Mouse (Mus musculus): ENCODE measurements around the gene Rsph9. TPM values are rescaled to one million over a fixed set of nuclear protein-coding genes. Genes with fewer than 3 reads are reported as not detected.

Rsph9 gene
- polyA plus RNA-seq, 1 experiment = 37.9 TPM

DNA sequence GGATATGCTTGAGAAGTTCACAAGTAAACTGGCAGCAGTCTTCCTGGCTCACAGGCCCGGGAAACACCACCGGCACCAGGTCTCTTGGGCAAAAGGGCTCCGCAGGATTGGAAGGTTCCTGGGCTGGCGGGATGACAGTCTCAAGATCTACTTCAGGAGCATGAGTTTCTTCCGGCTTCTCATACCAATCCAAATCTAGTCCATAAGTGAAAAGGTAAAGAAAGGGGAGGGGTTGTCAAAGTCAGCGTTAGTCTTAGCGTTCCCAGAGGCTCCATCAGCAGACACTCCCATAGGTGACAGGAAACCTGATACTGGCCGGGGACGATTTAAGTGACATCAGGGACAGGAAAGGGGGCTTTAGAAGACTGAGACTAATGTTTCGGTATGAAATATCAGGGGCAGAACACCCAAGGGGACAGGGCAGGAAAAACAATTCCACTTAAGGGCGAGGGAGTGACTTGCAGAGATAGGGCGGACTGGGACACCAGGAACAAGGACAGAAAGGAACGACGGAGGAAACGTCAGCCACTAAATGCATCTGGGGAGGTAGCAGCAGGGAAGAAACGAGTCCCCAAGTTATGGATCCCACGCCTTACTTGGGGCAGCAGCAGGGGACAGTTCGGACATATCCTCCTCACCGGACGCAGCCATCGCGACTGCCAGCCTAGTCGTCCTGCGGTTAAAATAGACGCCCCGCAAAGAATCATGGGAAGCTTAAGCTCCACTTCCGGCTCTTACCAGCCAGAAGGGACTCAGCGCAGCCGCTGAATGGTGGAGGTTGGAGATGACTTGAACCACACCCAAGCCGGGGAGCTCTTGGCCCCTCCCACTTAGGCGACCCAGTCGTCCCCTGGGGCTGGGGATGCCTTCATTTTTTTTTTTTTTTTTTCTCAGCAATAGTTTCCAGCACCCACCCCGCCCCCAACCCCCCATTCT is 9.1 kb upstream of the Rsph9 start, which contains the start of gene Mad2l1bp:
TSS of gene Mad2l1bp (minus strand) at position 707 of the 936 bp plus-strand sequence.
- peak; percentile 87 to 94 for DNase-seq (ENCODE audit: extremely low spot score in 1 of 2, low spot score in 1 of 2)

- DNase-seq (ENCODE audit: extremely low spot score in 1 of 2, low spot score in 1 of 2) = no peak
Observed at GRCm38 (mm10) chr17:46139872-46140271, 4.1 kb downstream of the Rsph9 start.

- DNase-seq (ENCODE audit: extremely low spot score in 1 of 2, low spot score in 1 of 2) = no peak
Observed at GRCm38 (mm10) chr17:46138563-46139236, 5.3 kb downstream of the Rsph9 start.

DNA sequence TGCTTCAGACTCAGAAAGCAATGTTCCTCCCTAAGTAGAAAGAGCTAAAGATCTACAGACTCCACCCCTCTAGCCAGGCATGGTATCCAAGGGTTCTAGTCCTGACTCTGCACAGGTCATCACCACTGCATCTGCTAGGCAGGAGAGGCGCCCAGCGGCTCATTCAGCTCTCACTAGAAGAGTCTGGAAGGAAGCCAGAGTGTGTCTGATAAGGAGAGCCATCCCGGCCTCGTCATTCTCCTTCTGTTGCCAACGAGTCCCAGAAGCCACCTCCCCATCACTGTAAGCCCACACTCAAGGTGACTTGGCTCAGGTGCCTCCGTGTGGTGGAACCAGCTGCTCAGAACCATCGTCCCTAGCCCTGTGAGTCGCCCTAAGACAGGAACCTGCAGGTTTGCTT is 11.2 kb downstream of the Rsph9 start:
- DNase-seq (ENCODE audit: extremely low spot score in 1 of 2, low spot score in 1 of 2) = no peak

DNA sequence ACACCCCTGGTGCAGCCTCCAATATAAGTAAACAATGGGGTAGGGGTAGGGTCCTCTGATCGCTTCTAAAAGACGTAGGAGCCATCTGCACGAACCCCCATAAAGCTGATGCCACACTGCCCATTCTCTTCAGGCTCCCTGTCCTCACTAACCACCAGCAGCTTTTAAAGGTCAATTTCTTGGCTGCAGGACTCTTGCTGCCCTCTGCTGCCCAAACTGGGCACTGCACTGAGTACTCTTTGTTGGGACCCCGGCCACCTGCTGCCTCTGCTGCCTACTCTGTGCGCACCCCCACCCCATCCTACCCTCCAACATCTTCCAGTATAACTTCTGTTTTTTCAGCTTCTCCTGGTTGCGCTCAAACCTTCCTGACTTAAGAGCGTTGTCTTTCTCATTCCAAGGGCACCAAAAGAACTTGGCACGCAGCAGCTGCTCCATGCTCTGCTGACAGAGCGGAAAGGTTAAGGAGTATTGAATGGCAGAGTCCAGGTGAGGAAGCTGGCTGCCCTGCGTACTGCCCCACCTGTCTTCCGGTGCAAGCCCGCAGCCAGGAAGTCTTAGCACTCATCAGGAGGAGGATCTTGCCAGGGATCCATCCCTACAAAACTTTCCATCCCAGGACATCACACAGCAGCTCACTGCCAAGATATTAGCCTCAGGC is 11.8 kb downstream of the Rsph9 start:
- DNase-seq (ENCODE audit: extremely low spot score in 1 of 2, low spot score in 1 of 2) = peak in 1 of 2 experiments; percentile 84

DNA sequence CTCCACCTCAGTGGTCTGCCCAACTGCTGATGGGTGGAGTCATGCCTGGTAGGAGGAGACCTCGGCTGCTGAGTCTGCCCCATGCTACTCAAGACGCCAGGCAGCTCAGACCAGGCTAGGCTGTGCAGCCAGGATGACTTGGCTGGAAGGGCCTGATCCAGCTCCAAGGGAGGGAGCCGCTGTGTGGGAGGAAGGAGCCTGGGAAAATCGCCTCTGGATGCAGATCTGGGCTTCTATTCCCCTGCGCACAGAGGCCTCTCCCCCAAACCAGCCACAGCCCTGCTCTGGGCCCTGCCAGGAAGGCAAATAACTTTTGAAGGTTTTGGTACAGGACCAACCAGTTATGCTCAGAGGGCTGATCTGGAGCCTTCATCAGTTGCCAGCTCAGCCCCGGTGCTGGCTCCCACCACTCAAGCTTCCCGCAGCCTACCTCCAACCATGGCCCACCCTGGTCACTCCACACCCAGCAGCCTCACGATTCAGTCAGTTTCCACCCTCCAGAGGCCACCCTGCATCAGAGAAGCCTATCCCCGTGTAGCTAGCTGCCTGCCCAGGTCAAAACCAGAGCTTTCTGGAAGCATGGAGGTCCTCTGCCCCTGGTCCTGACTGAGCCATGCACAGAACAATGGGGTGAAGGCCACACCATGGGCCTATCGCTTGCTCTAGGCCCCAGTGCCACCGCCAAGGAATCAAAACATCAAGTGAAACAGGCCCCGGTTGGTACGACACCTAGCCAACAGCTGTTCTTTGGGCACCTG is 14.1 kb downstream of the Rsph9 start:
- no peak for DNase-seq (ENCODE audit: extremely low spot score in 1 of 2, low spot score in 1 of 2)

DNA sequence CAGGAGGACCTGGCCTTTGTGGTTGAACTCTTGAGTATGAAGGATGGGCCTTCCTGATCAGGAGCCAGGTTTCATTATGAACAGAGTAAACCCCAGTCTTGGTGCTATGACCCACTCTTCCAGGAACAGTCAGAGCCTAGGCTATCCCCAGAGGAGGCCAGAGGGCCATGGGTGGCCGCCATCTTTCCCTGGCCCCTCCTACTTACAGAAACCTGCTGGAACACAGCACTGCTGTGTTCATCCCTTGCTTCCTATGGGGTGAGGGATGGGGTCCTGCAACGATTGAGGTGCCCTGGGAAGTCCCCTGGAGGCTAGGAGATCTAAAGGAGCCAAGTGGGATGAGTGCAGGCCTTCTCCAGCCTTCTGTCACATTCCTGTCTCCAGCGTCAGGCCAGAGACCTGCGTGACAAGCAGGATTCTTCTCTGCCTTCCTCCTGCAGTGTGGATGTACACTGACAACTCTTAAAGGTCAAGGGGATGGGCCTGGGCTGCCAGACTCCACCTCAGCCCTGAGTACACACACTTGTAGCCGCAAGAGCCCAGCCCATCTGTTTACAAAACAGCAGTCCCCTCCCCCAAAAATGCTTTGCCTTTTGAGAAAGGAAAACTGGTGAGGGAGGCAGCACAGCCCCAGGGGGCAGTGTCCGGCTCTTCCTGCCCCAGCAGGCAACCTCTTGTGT is 16.1 kb downstream of the Rsph9 start:
- no peak for DNase-seq (ENCODE audit: extremely low spot score in 1 of 2, low spot score in 1 of 2)

DNA sequence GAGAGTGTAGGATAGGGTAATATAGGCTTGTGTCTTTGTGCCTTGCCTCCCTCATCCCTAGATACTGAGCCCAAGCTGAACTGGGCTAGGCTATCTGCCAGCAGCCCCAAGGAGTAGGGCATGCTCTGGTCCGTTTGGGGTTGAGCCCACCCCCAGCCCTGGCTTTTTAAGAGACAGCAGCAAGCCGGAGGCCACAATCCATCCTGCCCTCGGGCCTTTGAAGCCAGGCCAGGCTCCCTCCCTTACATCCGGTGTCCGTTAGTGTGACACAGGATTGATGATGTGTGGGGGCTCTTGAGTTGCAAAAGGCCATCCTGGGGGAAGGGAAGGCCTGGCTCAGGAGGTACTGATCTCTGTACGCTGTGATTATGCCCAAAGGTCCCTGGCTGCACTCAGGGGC is 17.4 kb downstream of the Rsph9 start:
- DNase-seq (ENCODE audit: extremely low spot score in 1 of 2, low spot score in 1 of 2) = no peak

DNA sequence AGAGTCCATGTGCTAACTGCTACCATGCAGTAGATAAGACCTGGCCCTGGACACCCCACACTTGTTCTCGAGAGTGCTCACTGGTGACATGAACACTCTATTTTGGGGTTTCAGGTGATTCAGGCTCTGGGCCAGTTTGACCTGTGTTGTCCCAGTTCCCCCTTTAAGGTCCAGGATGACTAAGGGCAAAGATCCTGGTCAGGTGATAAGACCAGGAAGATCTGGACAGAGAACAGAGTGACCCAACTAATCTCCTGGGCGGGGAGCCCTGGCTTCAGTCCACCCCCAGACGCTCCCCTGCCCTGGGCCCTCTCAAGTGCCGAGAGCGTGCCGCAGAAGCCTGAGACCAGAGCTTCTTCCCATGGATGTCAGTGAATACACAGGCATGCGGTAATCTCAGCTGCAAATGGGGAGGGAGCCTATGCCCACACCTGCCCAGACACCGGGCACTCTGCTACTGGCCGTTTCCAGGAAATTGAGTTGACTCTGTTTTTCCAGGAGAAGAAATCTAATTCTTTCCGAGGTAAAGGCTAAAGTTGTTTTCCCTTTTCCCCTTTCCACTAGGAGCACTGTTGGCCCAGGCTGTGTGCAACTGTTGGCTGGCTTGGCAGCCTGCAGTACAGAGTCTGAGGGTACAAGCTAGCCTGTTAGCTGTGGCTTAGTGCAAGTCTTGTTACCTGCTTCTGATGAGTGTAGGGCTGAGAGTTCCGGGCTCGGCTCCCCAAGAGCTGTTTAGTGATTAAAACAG is 19.9 kb downstream of the Rsph9 start:
- DNase-seq (ENCODE audit: extremely low spot score in 1 of 2, low spot score in 1 of 2) = no peak

DNA sequence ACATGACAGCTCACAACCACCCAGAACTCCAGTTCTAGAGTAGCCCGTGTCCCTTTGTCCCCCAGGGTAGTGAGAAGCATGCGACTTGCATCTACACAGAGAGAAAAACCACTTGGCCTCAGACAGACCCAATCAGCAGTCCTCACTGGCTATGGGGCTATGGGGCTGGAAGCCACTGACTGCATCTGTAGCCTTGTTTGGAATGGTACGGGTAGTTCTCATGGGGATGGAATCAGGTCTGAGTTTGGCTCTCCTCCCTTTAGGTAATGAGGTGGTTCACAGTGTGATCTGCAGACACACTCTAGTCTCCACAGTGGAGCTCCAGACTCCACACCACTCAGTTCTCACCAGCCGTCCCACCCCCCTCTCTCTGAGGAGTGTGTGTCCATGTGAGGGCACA is 20.7 kb downstream of the Rsph9 start:
- DNase-seq (ENCODE audit: extremely low spot score in 1 of 2, low spot score in 1 of 2) = no peak

DNA sequence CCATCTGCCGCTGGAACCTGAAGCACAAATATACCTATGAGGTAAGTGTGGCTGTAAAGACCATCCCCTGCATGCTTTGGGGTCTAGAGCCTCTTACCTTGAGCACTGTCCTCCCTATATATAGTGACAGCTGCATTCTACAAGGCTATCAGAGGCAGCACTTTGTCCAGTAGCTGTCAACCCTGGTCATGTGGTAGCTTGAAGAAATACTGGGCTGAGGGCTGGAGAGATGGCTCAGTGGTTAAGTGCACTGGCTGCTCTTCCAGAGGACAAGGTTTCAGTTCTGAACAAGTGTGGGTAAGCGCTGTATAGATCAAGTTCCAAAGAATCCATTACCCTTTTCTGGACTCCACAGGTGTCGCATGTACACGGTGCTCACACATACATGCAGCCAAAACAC is 21.2 kb downstream of the Rsph9 start:
- no peak for DNase-seq (ENCODE audit: extremely low spot score in 1 of 2, low spot score in 1 of 2)

DNA sequence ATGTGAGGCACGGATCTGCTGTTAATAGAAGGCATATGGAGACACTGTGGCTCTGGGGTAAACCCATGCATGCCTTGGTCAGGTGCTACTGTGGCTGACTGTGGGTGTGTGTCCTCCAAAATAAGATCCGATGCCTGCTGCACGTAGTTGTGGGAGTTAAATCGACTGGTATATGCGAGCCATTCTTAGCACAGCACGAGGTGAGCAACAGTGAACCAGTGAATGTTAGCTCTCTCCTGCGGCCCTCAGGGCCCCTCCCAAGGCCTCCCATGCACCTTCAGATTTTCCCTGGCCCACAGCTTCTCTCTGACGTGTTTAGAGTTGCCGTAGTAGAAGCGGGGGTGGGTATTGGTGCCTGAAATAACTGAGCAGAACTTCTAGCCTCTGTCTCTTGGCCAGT is 24.4 kb downstream of the Rsph9 start:
- peak; percentile 53 to 59 for DNase-seq (ENCODE audit: extremely low spot score in 1 of 2, low spot score in 1 of 2)

DNA sequence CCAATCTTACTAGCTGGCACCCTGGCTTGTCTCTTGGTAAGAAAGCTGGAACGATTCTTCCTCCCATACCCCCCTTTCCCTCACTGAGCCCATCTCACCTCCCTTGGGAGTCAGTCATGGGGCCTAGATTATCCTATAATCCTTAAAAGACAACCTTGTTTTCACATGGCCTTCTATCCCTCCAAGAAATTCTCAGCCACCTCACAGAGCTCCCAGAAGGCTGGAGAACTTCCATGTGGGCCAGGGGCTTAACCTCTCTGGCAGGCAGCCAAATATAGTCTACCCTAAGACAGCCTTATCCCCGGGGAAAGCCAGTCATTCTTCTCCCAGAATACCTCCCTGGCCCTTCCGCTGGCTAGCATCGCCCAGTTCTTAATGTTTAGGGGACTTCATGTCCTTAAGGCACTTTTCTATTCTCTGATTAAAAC is 25.6 kb downstream of the Rsph9 start:
- no peak for DNase-seq (ENCODE audit: extremely low spot score in 1 of 2, low spot score in 1 of 2)

DNA sequence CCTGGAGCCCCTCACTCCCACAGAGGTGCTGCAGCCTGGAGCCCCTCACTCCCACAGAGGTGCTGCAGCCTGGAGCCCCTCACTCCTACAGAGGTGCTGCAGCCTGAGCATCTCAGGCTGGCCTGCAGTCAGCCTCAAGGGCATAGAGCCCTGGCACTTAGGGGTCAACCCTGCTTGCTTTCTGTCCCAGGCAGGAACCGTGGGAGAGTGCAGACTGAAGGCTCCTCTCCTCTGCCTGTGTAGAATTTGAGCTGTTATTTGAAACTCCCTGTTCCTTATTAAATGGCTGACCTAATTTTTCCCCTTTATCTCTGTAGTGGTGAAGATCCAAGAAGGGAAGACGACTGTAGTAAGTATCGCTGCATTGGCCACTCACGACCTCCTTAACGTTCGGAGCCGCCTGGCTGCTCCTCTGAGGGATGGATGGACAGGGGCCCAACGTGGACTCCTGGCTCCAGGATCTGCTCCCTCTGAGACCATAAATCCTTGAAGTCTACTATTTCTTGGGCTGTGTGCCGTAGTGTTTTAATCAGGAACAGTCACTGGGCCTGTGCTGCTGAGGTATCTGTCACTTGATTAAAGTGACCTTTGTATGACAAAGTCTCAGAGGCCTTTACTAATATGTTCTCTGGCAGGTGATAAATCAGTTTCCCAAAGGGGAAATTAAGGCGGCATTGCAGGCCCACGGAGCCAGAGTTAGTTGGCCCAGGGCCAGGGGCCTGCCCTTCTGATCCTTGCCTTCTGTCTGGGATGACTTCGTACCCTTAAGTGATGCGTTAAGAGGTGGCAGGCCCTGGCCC is 26.2 kb downstream of the Rsph9 start:
- DNase-seq (ENCODE audit: extremely low spot score in 1 of 2, low spot score in 1 of 2) = no peak

- DNase-seq (ENCODE audit: extremely low spot score in 1 of 2, low spot score in 1 of 2) = no peak
Observed at GRCm38 (mm10) chr17:46116881-46117280, 27.1 kb downstream of the Rsph9 start.

- DNase-seq (ENCODE audit: extremely low spot score in 1 of 2, low spot score in 1 of 2) = no peak
Observed at GRCm38 (mm10) chr17:46116138-46116537, 27.9 kb downstream of the Rsph9 start.

DNA sequence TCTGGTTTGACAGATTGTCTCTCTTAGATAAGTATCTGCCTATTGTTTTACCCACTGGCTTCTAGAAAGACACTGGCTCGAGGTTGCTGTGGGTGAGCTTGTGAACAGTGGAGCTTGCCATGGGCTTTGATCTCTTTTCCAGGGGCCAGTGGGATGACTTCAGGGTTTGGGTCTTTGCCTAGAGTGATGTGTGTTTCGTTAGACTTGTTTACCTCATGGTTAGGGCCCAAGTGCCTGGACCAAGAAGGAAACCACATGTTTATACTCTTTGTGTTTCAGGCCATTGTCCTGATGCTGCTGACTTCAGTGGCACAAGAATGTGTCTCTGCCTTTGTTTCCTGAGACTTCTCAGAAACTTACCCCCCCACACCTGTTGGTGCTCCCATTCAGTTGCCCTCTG is 28.5 kb downstream of the Rsph9 start:
- DNase-seq (ENCODE audit: extremely low spot score in 1 of 2, low spot score in 1 of 2) = no peak
